Mouse (Mus musculus): ENCODE data around the gene 4930572O03Rik.
"Not testable (repeated sequence)": the region's sequence is repeated elsewhere in the genome, so short reads cannot be mapped to it uniquely, and the experiment has no call there.

- TF ChIP-seq CTCF (IDR thresholded peaks at IDR 0.05; ENCODE audit: extremely low read depth, insufficient read length, insufficient replicate concordance, low read depth, low read length); POLR2A (IDR thresholded peaks at IDR 0.05; ENCODE audit: low read depth, low read length): not testable (repeated sequence)
Measured at GRCm38 (mm10) chr5:15677750-15678149, 20.9 kb upstream of the 4930572O03Rik start.

Measured in small intestine, adult 2 months (tissue).